Mouse (Mus musculus): ENCODE results near the gene Rnf149. TPM values are rescaled to one million over a fixed set of nuclear protein-coding genes. Genes with fewer than 3 reads are reported as not detected.

Gene Rnf149
- polyA plus RNA-seq, 1 experiment from 2014 or later, result 22.0 TPM

- ATAC-seq (ENCODE audit: insufficient number of reproducible peaks, low FRiP score), result no peak
- Histone ChIP-seq H3K4me2 (peak overlapping the region; percentile 75), H3K27ac (ENCODE audit: poor library complexity, severe bottlenecking) (peak overlapping the region; percentile 96; the same call in 1 of the 2 replicates), H3K4me1 (replicated peaks) (peaks cover 27% of the 10 kb centered on the region), H3K27me3 (replicated peaks) (no peaks in the 10 kb centered on the region), H3K9me3 (replicated peaks) (no peaks in the 10 kb centered on the region), H3K36me3 (no peaks in the 10 kb centered on the region), H3K4me3 (peak overlapping the region; percentile 88), H3K9ac (peak overlapping the region; percentile 89)
- 12% methylated on average over 8 of the region's 8 CpGs for WGBS
Observed at GRCm38 (mm10) chr1:39575778-39576375, 1.3 kb downstream of the Rnf149 start.

GRCm38 (mm10) chr1:39573890-39574289, 3.3 kb downstream of the Rnf149 start:
- H3K4me1 ChIP-seq (replicated peaks), result peaks cover 27% of the 10 kb centered on the region
- WGBS, result 65% methylated on average over 7 of the region's 7 CpGs
- H3K9me3 ChIP-seq (replicated peaks), result no peaks in the 10 kb centered on the region
- no peak overlapping the region for H3K9ac ChIP-seq
- no peak for ATAC-seq (ENCODE audit: insufficient number of reproducible peaks, low FRiP score)
- H3K27me3 ChIP-seq (replicated peaks), result no peaks in the 10 kb centered on the region
- H3K4me2 ChIP-seq, result no peak overlapping the region
- no peak overlapping the region for H3K4me3 ChIP-seq
- H3K36me3 ChIP-seq, result peaks cover 7% of the 10 kb centered on the region; the same call in 1 of the 2 replicates
- no peak overlapping the region for H3K27ac ChIP-seq (ENCODE audit: poor library complexity, severe bottlenecking)

GRCm38 (mm10) chr1:39571653-39572052, 5.6 kb downstream of the Rnf149 start:
- no peak for ATAC-seq (ENCODE audit: insufficient number of reproducible peaks, low FRiP score)
- Histone ChIP-seq H3K27ac (ENCODE audit: poor library complexity, severe bottlenecking) (no peak overlapping the region), H3K36me3 (peaks cover 7% of the 10 kb centered on the region; the same call in 1 of the 2 replicates), H3K27me3 (replicated peaks) (no peaks in the 10 kb centered on the region), H3K4me2 (no peak overlapping the region), H3K9me3 (replicated peaks) (no peaks in the 10 kb centered on the region), H3K4me3 (no peak overlapping the region), H3K4me1 (replicated peaks) (peaks cover 23% of the 10 kb centered on the region), H3K9ac (no peak overlapping the region)
- 33% methylated on average over 6 of the region's 6 CpGs for WGBS

GRCm38 (mm10) chr1:39568079-39568478, 9.1 kb downstream of the Rnf149 start:
- no peak for ATAC-seq (ENCODE audit: insufficient number of reproducible peaks, low FRiP score)
- Histone ChIP-seq H3K27ac (ENCODE audit: poor library complexity, severe bottlenecking) (no peak overlapping the region), H3K4me1 (replicated peaks) (peaks cover 16% of the 10 kb centered on the region), H3K4me2 (no peak overlapping the region), H3K4me3 (no peak overlapping the region), H3K9me3 (replicated peaks) (no peaks in the 10 kb centered on the region), H3K9ac (no peak overlapping the region), H3K27me3 (replicated peaks) (no peaks in the 10 kb centered on the region), H3K36me3 (peaks cover 18% of the 10 kb centered on the region)

- H3K27ac ChIP-seq (ENCODE audit: poor library complexity, severe bottlenecking), result no peak overlapping the region
- WGBS, result 42% methylated on average over 3 of the region's 3 CpGs
- H3K27me3 ChIP-seq (replicated peaks), result no peaks in the 10 kb centered on the region
- no peak overlapping the region for H3K4me2 ChIP-seq
- H3K9me3 ChIP-seq (replicated peaks), result no peaks in the 10 kb centered on the region
- ATAC-seq (ENCODE audit: insufficient number of reproducible peaks, low FRiP score), result no peak
- peaks cover 24% of the 10 kb centered on the region for H3K36me3 ChIP-seq
- no peak overlapping the region for H3K9ac ChIP-seq
- peaks cover 4% of the 10 kb centered on the region; the same call in 1 of the 2 replicates for H3K4me1 ChIP-seq (replicated peaks)
- no peak overlapping the region for H3K4me3 ChIP-seq
Observed at GRCm38 (mm10) chr1:39564603-39565002, 12.6 kb downstream of the Rnf149 start.

- no peak for ATAC-seq (ENCODE audit: insufficient number of reproducible peaks, low FRiP score)
- Histone ChIP-seq H3K27ac (ENCODE audit: poor library complexity, severe bottlenecking) (no peak overlapping the region), H3K9ac (no peak overlapping the region), H3K4me3 (no peak overlapping the region), H3K36me3 (peaks cover 30% of the 10 kb centered on the region), H3K9me3 (replicated peaks) (no peaks in the 10 kb centered on the region), H3K4me1 (replicated peaks) (peaks cover 4% of the 10 kb centered on the region; the same call in 1 of the 2 replicates), H3K4me2 (no peak overlapping the region), H3K27me3 (replicated peaks) (no peaks in the 10 kb centered on the region)
- WGBS, result 84% methylated on average over 7 of the region's 7 CpGs
Observed at GRCm38 (mm10) chr1:39563161-39563560, 14.0 kb downstream of the Rnf149 start.

GRCm38 (mm10) chr1:39561920-39562319, 15.3 kb downstream of the Rnf149 start:
- H3K27me3 ChIP-seq (replicated peaks), result no peaks in the 10 kb centered on the region
- no peak overlapping the region for H3K9ac ChIP-seq
- H3K4me2 ChIP-seq, result no peak overlapping the region
- 79% methylated on average over 1 of the region's 1 CpGs for WGBS
- no peaks in the 10 kb centered on the region for H3K9me3 ChIP-seq (replicated peaks)
- H3K4me1 ChIP-seq (replicated peaks), result peaks cover 4% of the 10 kb centered on the region; the same call in 1 of the 2 replicates
- peaks cover 30% of the 10 kb centered on the region for H3K36me3 ChIP-seq
- H3K4me3 ChIP-seq, result no peak overlapping the region
- H3K27ac ChIP-seq (ENCODE audit: poor library complexity, severe bottlenecking), result no peak overlapping the region
- ATAC-seq (ENCODE audit: insufficient number of reproducible peaks, low FRiP score), result no peak

GRCm38 (mm10) chr1:39559009-39559408, 18.2 kb downstream of the Rnf149 start:
- H3K27ac ChIP-seq (ENCODE audit: poor library complexity, severe bottlenecking), result no peak overlapping the region
- H3K4me3 ChIP-seq, result no peak overlapping the region
- H3K4me1 ChIP-seq (replicated peaks), result peaks cover 19% of the 10 kb centered on the region
- no peaks in the 10 kb centered on the region for H3K27me3 ChIP-seq (replicated peaks)
- H3K9ac ChIP-seq, result no peak overlapping the region
- H3K9me3 ChIP-seq (replicated peaks), result no peaks in the 10 kb centered on the region
- no peak for ATAC-seq (ENCODE audit: insufficient number of reproducible peaks, low FRiP score)
- H3K4me2 ChIP-seq, result no peak overlapping the region
- peaks cover 45% of the 10 kb centered on the region for H3K36me3 ChIP-seq
- WGBS, result 98% methylated on average over 2 of the region's 2 CpGs

- Histone ChIP-seq H3K27me3 (replicated peaks) (no peaks in the 10 kb centered on the region), H3K27ac (ENCODE audit: poor library complexity, severe bottlenecking) (0 out of 2 replicates have a peak overlapping the region, but pooled peaks have one; percentile 1), H3K4me1 (replicated peaks) (peaks cover 19% of the 10 kb centered on the region), H3K36me3 (peaks cover 52% of the 10 kb centered on the region), H3K4me3 (no peak overlapping the region), H3K4me2 (no peak overlapping the region), H3K9me3 (replicated peaks) (no peaks in the 10 kb centered on the region), H3K9ac (no peak overlapping the region)
- WGBS, result 35% methylated on average over 9 of the region's 9 CpGs
- peak; percentile 59; the same call in 1 of the 2 replicates for ATAC-seq (ENCODE audit: insufficient number of reproducible peaks, low FRiP score)
Observed at GRCm38 (mm10) chr1:39555556-39556415, 21.4 kb downstream of the Rnf149 start.

GRCm38 (mm10) chr1:39549831-39550230, 27.4 kb downstream of the Rnf149 start:
- no peak overlapping the region for H3K4me2 ChIP-seq
- peaks cover 59% of the 10 kb centered on the region for H3K36me3 ChIP-seq
- H3K9me3 ChIP-seq (replicated peaks), result no peaks in the 10 kb centered on the region
- peaks cover 15% of the 10 kb centered on the region; the same call in 1 of the 2 replicates for H3K4me1 ChIP-seq (replicated peaks)
- no peak overlapping the region for H3K9ac ChIP-seq
- 60% methylated on average over 2 of the region's 2 CpGs for WGBS
- no peak overlapping the region for H3K27ac ChIP-seq (ENCODE audit: poor library complexity, severe bottlenecking)
- no peak overlapping the region for H3K4me3 ChIP-seq
- no peaks in the 10 kb centered on the region for H3K27me3 ChIP-seq (replicated peaks)
- ATAC-seq (ENCODE audit: insufficient number of reproducible peaks, low FRiP score), result no peak

GRCm38 (mm10) chr1:39547238-39547637, 30.0 kb downstream of the Rnf149 start:
- Histone ChIP-seq H3K9ac (no peak overlapping the region), H3K27ac (ENCODE audit: poor library complexity, severe bottlenecking) (no peak overlapping the region), H3K27me3 (replicated peaks) (no peaks in the 10 kb centered on the region), H3K9me3 (replicated peaks) (no peaks in the 10 kb centered on the region), H3K36me3 (peaks cover 61% of the 10 kb centered on the region), H3K4me2 (no peak overlapping the region), H3K4me3 (no peak overlapping the region), H3K4me1 (replicated peaks) (peaks cover 13% of the 10 kb centered on the region; the same call in 1 of the 2 replicates)
- WGBS, result 67% methylated on average over 2 of the region's 2 CpGs
- no peak for ATAC-seq (ENCODE audit: insufficient number of reproducible peaks, low FRiP score)

Data from heart, embryonic 12.5 days (tissue).